Mouse (Mus musculus): ENCODE data around the gene Anxa4.

Gene Anxa4

GRCm38 (mm10) chr6:86801431-86801830 is 8.0 kb upstream of the Anxa4 start:
- in situ Hi-C loops (cut with MboI, MseI) = no loop called here

DNA sequence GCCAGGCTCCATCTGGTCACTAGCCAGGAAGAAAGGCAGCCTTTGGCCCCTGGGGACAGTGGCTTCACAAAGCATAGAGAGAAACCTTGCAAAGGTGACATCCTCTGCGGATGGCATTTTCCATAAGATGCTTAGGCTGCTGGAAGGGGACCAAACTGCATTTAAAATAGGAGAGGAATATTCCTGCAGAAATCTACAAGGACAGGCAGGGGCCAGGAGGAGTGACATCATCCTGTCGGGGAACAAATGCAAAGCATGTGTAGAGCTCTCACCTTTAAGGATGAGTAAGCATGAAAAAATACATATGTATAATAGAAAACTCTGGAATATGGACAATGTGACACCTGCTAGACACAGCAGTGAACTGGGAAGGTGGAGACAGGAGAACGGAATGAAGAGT is 7.1 kb upstream of the Anxa4 start:
- in situ Hi-C loops (cut with MboI, MseI) = no loop called here

GRCm38 (mm10) chr6:86797455-86797854 is 4.1 kb upstream of the Anxa4 start:
- in situ Hi-C loops (cut with MboI, MseI) = no loop called here

GRCm38 (mm10) chr6:86793957-86794356 is 573 bp upstream of the Anxa4 start:
- in situ Hi-C loops (cut with MboI, MseI) = no loop called here

DNA sequence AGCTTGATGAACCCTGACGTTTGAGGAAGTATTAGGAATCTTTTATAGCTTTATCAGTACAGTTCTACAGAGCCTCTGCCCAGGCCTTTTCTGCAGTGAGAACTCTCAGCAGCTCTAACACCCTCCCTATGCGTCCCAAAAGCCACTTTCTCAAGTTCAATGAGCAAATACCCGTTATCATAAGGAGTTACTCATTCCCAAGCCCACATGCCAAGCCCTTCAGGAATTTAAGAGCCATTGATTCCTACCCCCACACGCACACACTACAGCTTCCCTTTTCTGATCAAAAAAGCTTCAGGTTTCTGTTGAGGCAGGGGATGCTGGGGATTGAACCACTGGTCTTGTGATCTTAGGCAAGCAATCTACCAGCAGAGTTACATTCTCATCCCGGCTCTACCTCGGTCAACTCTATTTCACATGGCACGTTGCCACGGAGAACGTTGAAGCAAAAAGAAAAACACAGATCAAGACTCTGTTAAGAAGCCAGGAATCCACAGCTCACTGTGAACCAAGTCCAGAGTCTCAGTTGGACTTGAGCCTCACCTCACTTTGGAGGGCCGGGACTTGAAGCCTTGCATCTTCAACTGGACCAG is 2.9 kb downstream of the Anxa4 start:
- in situ Hi-C loops (cut with MboI, MseI) = no loop called here

GRCm38 (mm10) chr6:86788242-86788641 is 5.1 kb downstream of the Anxa4 start:
- in situ Hi-C loops (cut with MboI, MseI) = no loop called here

DNA sequence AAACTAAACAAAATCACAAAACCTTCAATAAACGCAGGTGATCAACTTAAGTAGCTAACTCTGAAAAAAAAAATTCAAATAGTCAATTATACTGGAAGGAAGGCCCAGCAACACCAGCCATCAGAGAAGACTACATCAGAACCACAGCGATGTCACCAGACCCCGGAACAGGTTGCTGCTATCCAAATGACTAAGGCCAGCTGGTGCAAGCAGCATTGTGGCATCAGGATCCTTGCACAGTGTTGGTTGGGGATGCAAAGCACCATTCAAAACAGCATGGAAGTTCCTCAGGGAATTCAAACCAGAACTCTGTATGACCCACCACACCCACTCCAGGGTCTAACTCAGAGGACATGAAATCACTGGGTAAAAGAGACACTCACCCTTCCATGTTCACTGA is 6.8 kb downstream of the Anxa4 start:
- in situ Hi-C loops (cut with MboI, MseI) = no loop called here

DNA sequence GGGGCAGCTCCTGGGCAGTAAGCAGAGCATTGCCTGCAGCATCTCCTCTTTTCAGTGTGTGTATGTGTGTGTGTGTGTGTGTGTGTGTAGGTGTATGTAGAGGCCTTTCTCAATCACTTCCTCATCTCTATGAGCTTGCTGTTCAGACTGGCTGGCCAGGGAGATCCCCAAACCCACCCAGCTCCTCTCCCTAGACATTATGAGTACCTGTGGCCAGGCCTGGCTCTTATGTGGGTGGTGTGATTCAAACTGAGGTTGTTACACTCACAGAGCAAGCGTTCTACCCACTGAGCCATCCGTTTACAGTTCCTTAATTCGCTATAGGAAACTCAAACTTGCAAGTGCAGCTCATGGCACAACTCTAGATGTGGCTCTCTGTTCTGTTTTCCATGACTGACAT is 8.6 kb downstream of the Anxa4 start:
- in situ Hi-C loops (cut with MboI, MseI) = no loop called here

- in situ Hi-C loops (cut with MboI, MseI) = no loop called here
Measured at GRCm38 (mm10) chr6:86782342-86782741, 11.0 kb downstream of the Anxa4 start.

DNA sequence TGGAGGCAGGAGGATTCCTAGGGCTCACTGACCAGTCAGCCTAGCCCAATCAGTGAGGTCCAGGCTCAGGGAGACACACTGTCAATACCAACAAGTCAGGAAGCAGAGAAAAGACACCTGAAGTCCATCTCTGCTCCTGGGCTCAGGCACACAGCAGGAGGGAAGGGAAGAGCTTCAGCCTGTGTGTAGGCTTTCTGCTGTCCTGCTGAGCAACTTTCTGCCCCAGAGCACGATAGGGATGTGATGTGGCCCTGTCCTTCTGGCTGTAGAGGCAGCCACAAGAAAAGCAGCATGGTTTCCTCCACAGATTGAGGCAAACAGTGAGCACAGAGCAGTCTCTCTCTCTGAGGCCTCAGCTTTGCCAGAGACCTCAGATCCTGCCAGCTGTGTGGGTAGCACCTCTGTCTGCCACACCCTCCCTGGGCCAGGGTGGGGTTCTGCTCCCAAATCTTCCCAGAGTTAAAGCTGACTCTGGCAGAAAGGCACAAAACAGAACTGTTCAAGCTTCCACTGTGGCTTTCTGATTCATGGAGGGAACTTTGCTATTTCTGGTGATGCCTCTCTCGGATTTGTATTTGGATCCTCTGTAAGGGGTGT is 11.9 kb downstream of the Anxa4 start:
- in situ Hi-C loops (cut with MboI, MseI) = no loop called here

- in situ Hi-C loops (cut with MboI, MseI) = no loop called here
Measured at GRCm38 (mm10) chr6:86778910-86779594, 14.3 kb downstream of the Anxa4 start.

- in situ Hi-C loops (cut with MboI, MseI) = no loop called here
Measured at GRCm38 (mm10) chr6:86777181-86777580, 16.2 kb downstream of the Anxa4 start.

- in situ Hi-C loops (cut with MboI, MseI) = no loop called here
Measured at GRCm38 (mm10) chr6:86776706-86777071, 16.7 kb downstream of the Anxa4 start.

GRCm38 (mm10) chr6:86776001-86776705 is 17.2 kb downstream of the Anxa4 start:
- in situ Hi-C loops (cut with MboI, MseI) = no loop called here

DNA sequence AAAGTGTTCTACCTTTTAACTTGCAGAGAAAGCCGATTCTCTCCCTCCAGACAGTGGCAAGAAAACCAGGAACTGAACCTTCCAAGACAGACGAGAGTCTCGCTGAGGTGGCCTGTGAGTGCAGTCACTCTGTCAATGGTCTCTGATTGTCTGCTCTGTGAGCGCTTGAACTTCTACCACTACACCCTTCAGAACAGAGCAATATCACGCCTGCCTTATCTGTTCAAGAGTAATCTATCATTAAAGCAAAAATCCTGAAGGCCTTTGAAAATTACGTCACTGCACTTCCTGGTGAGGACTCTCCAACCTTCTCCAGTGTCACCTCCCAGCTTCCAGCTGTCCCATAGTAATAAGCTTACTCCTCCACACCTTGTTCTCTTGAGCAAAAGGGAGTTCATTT is 18.4 kb downstream of the Anxa4 start:
- in situ Hi-C loops (cut with MboI, MseI) = no loop called here

GRCm38 (mm10) chr6:86773830-86774229 is 19.6 kb downstream of the Anxa4 start:
- in situ Hi-C loops (cut with MboI, MseI) = no loop called here

GRCm38 (mm10) chr6:86772631-86773030 is 20.8 kb downstream of the Anxa4 start:
- in situ Hi-C loops (cut with MboI, MseI) = no loop called here

DNA sequence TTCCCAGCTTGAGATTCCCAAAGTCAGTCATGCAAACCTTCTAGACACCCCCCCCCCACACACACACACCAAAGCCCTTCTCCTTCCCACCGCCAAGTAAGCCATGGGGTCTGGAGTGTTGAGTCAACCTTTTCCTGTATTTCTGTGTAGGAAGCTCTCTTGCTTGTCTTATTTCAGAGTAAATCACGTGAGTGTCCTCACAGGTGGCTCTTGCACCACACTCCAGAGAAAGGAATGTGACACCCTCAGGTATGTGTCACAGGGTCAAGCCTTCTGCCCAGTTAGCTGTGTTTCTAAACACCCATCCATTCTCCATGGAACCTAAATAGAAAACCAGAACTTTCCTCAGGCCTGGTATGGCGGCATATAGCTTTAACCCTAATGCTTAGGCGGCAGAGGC is 24.4 kb downstream of the Anxa4 start:
- in situ Hi-C loops (cut with MboI, MseI) = no loop called here

- in situ Hi-C loops (cut with MboI, MseI) = no loop called here
Measured at GRCm38 (mm10) chr6:86768186-86768776, 25.1 kb downstream of the Anxa4 start.

GRCm38 (mm10) chr6:86767465-86767864 is 25.9 kb downstream of the Anxa4 start:
- in situ Hi-C loops (cut with MboI, MseI) = no loop called here

GRCm38 (mm10) chr6:86765637-86766059 is 27.7 kb downstream of the Anxa4 start:
- in situ Hi-C loops (cut with MboI, MseI) = no loop called here
